Mouse (Mus musculus): ENCODE results near the gene Rnf103. TPM values are rescaled to one million over a fixed set of nuclear protein-coding genes. Genes with fewer than 3 reads are reported as not detected.

The Rnf103 gene
- total and polyA plus RNA-seq, 3 experiments = 4.2 to 7.0 (median 6.0) TPM

GRCm38 (mm10) chr6:71556826-71557225 lies 63.1 kb downstream of the Rnf103 start:
- TF ChIP-seq ZMIZ1 (IDR thresholded peaks at IDR 0.05; ENCODE audit: low read depth, low read length) (no peak), ZC3H11A (IDR thresholded peaks at IDR 0.05; ENCODE audit: low read depth, low read length) (no peak), SMC3 (IDR thresholded peaks at IDR 0.05; ENCODE audit: low read depth, low read length) (no peak), ZNF384 (IDR thresholded peaks at IDR 0.05; ENCODE audit: low read depth, low read length) (no peak), MAZ (IDR thresholded peaks at IDR 0.05; ENCODE audit: low read depth, low read length) (no peak), ELF1 (IDR thresholded peaks at IDR 0.05; ENCODE audit: low read depth, low read length) (no peak), PAX5 (IDR thresholded peaks at IDR 0.05; ENCODE audit: low read length) (no peak), NELFE (IDR thresholded peaks at IDR 0.05; ENCODE audit: low read depth, low read length) (no peak), SIN3A (IDR thresholded peaks at IDR 0.05; ENCODE audit: low read length) (no peak), MXI1 (IDR thresholded peaks at IDR 0.05; ENCODE audit: low read depth, low read length) (no peak), NRF1 (IDR thresholded peaks at IDR 0.05; ENCODE audit: low read depth, low read length) (no peak), JUN (IDR thresholded peaks at IDR 0.05; ENCODE audit: insufficient read depth, low read depth, low read length) (no peak), CTCF (conservative IDR thresholded peaks at IDR 0.05 in 1 of 2, IDR thresholded peaks at IDR 0.05 in 1 of 2; ENCODE audit: low read depth in 2 of 2, low read length in 2 of 2) (no peak), ETS1 (conservative IDR thresholded peaks at IDR 0.05; ENCODE audit: low read depth, low read length) (no peak), MAX (IDR thresholded peaks at IDR 0.05; ENCODE audit: low read length) (no peak), USF2 (conservative IDR thresholded peaks at IDR 0.05; ENCODE audit: low read depth, low read length) (no peak), MAFK (IDR thresholded peaks at IDR 0.05; ENCODE audit: insufficient replicate concordance, low read length) (no peak), TBP (conservative IDR thresholded peaks at IDR 0.05; ENCODE audit: low read depth, low read length) (no peak), ZKSCAN1 (IDR thresholded peaks at IDR 0.05; ENCODE audit: borderline replicate concordance, low read depth, low read length) (no peak)
- Histone ChIP-seq H3K27ac (ENCODE audit: insufficient read depth, low read depth) (no peak overlapping the region), H3K36me3 (replicated peaks in 1 of 2; ENCODE audit: control insufficient read depth in 1 of 2, insufficient read depth in 1 of 2, low read length in 1 of 2) (peaks cover 5 to 31% of the 10 kb centered on the region in 2 experiments), H3K4me1 (ENCODE audit: control insufficient read depth in 1 of 2, insufficient read depth in 2 of 2) (no peaks in the 10 kb centered on the region), H3K27me3 (replicated peaks) (no peaks in the 10 kb centered on the region), H3K4me2 (ENCODE audit: insufficient read depth, low read depth, poor library complexity, severe bottlenecking) (no peak overlapping the region), H3K79me2 (replicated peaks; ENCODE audit: control insufficient read depth, extremely low read depth, insufficient read depth, poor library complexity, severe bottlenecking) (no peaks in the 10 kb centered on the region), H3K9me3 (replicated peaks; ENCODE audit: low read length) (no peaks in the 10 kb centered on the region), H3K9ac (ENCODE audit: insufficient read depth, low read depth) (no peak overlapping the region), H3K4me3 (replicated peaks in 1 of 3; ENCODE audit: low read depth in 2 of 3, low read length in 2 of 3, poor library complexity in 1 of 3) (no peak overlapping the region)
- in situ Hi-C loops (cut with MboI; ENCODE audit: low pct_ligation_motif_present, low pct_unique_long_range_greater_than_20kb, low sequenced_read_pairs) = no loop called here
- DNase-seq (ENCODE audit: extremely low read depth) = no peak
- dilution Hi-C loops (cut with MboI; ENCODE audit: extremely low pct_ligation_motif_present, extremely low pct_unique_long_range_greater_than_20kb, low sequenced_read_pairs) = no loop called here

Other genes starting within 250 kb of the Rnf103 start
- gene Krcc1, start 222.2 kb upstream of the Rnf103 start, total RNA-seq (2012; rRNA removed) = 16.7 and 18.7 TPM in 2 replicates
- gene Krcc1, start 222.2 kb upstream of the Rnf103 start, total RNA-seq (2014; rRNA removed) = 40.2 and 42.0 TPM in 2 replicates
- 23.6 and 28.2 TPM in 2 replicates for gene Krcc1, start 222.2 kb upstream of the Rnf103 start, polyA plus RNA-seq (2012; ENCODE audit: insufficient read length, low read depth)
- 0.08 TPM in 2 replicates for gene Smyd1, start 171.7 kb upstream of the Rnf103 start, total RNA-seq (2012; rRNA removed)
- gene Smyd1, start 171.7 kb upstream of the Rnf103 start, total RNA-seq (2014; rRNA removed) = 0.08 and 0.61 TPM in 2 replicates
- 0.27 and 0.37 TPM in 2 replicates for gene Smyd1, start 171.7 kb upstream of the Rnf103 start, polyA plus RNA-seq (2012; ENCODE audit: insufficient read length, low read depth)
- gene Cd8b1, start 171.1 kb upstream of the Rnf103 start, total RNA-seq (2012; rRNA removed) = 0.21 and 0.25 TPM in 2 replicates
- gene Cd8b1, start 171.1 kb upstream of the Rnf103 start, total RNA-seq (2014; rRNA removed) = 0.20 and 0.30 TPM in 2 replicates
- gene Cd8b1, start 171.1 kb upstream of the Rnf103 start, polyA plus RNA-seq (2012; ENCODE audit: insufficient read length, low read depth) = 0.49 and 0.51 TPM in 2 replicates
- gene Cd8a, start 120.5 kb upstream of the Rnf103 start, total RNA-seq (2012; rRNA removed) = 0.13 TPM in 1 of 2 replicates, not detected in the other
- gene Cd8a, start 120.5 kb upstream of the Rnf103 start, total RNA-seq (2014; rRNA removed) = 0.12 TPM in 1 of 2 replicates, not detected in the other
- gene Cd8a, start 120.5 kb upstream of the Rnf103 start, polyA plus RNA-seq (2012; ENCODE audit: insufficient read length, low read depth) = 0.22 and 0.49 TPM in 2 replicates
- gene Rmnd5a, start 53.3 kb upstream of the Rnf103 start, total RNA-seq (2012; rRNA removed) = 19.1 and 23.4 TPM in 2 replicates
- gene Rmnd5a, start 53.3 kb upstream of the Rnf103 start, total RNA-seq (2014; rRNA removed) = 40.6 and 47.2 TPM in 2 replicates
- 22.7 and 23.5 TPM in 2 replicates for gene Rmnd5a, start 53.3 kb upstream of the Rnf103 start, polyA plus RNA-seq (2012; ENCODE audit: insufficient read length, low read depth)
- 27.8 and 30.3 TPM in 2 replicates for gene Chmp3, start 49.9 kb downstream of the Rnf103 start, total RNA-seq (2012; rRNA removed)
- gene Chmp3, start 49.9 kb downstream of the Rnf103 start, total RNA-seq (2014; rRNA removed) = 44.7 and 53.8 TPM in 2 replicates
- gene Chmp3, start 49.9 kb downstream of the Rnf103 start, polyA plus RNA-seq (2012; ENCODE audit: insufficient read length, low read depth) = 68.1 and 76.5 TPM in 2 replicates
- 12.9 and 22.5 TPM in 2 replicates for gene Kdm3a, start 139.1 kb downstream of the Rnf103 start, total RNA-seq (2012; rRNA removed)
- 38.1 and 43.5 TPM in 2 replicates for gene Kdm3a, start 139.1 kb downstream of the Rnf103 start, total RNA-seq (2014; rRNA removed)
- 12.3 and 14.7 TPM in 2 replicates for gene Kdm3a, start 139.1 kb downstream of the Rnf103 start, polyA plus RNA-seq (2012; ENCODE audit: insufficient read length, low read depth)
- gene Reep1, start 213.7 kb downstream of the Rnf103 start, total RNA-seq (2012; rRNA removed) = 0.38 and 1.3 TPM in 2 replicates
- 0.97 and 1.2 TPM in 2 replicates for gene Reep1, start 213.7 kb downstream of the Rnf103 start, total RNA-seq (2014; rRNA removed)
- gene Reep1, start 213.7 kb downstream of the Rnf103 start, polyA plus RNA-seq (2012; ENCODE audit: insufficient read length, low read depth) = 0.33 and 0.34 TPM in 2 replicates

All from CH12.LX (cell line).